Mouse (Mus musculus): ENCODE data around the gene Kbtbd8. TPM values are rescaled to one million over a fixed set of nuclear protein-coding genes. Genes with fewer than 3 reads are reported as not detected.

Kbtbd8 gene
- 11.1 TPM for total RNA-seq (2023)

DNA sequence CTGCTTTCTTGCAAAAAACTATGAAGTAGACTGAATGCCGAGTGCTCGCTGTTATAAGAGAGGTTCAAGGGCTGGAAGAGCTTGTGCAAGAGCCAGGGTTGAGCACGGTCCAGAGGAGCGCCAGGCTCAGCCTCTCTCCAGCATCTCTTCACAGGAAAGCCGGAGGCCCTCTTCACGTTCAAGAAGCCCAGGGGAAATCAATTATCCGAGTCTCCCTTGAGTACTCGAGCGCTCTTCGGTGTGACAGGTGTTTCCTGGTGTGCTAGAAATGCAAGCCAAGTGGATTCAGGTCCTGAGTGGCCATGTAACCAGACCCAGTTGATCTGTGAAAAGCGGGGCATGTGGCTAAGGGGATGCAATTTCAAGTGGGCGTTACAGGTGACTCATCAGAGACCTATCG is at the start of gene Kbtbd8:
Gene Kbtbd8 (plus strand): TSS at position 295 of the 400 bp plus-strand sequence.

Other genes starting within 250 kb of the Kbtbd8 start
- not detected for gene Gm10234, start 204.9 kb downstream of the Kbtbd8 start, total RNA-seq (2023)